Mouse (Mus musculus): Measurements from ENCODE around the gene Phf14. TPM values are rescaled to one million over a fixed set of nuclear protein-coding genes. Genes with fewer than 3 reads are reported as not detected.

Gene Phf14
- total and polyA plus RNA-seq, 3 experiments = 25.7 to 58.7 (median 29.6) TPM

GRCm38 (mm10) chr6:12107326-12107725, 199.7 kb downstream of the Phf14 start:
- TF ChIP-seq ELF1 (IDR thresholded peaks at IDR 0.05; ENCODE audit: low read depth, low read length) (no peak), ZNF384 (IDR thresholded peaks at IDR 0.05; ENCODE audit: low read depth, low read length) (no peak), KAT2A (conservative IDR thresholded peaks at IDR 0.05; ENCODE audit: low read depth, low read length) (no peak), USF1 (IDR thresholded peaks at IDR 0.05; ENCODE audit: low read depth, low read length) (no peak), MAX (IDR thresholded peaks at IDR 0.05; ENCODE audit: low read length) (no peak), MAZ (IDR thresholded peaks at IDR 0.05; ENCODE audit: low read depth, low read length) (no peak), MAFK (IDR thresholded peaks at IDR 0.05; ENCODE audit: borderline replicate concordance, low read depth, low read length) (no peak), MYC (IDR thresholded peaks at IDR 0.05; ENCODE audit: low read depth, low read length) (no peak)
- Histone ChIP-seq H3K79me2 (ENCODE audit: control insufficient read depth, insufficient read depth, low read length, poor library complexity) (no peaks in the 10 kb centered on the region), H3K27me3 (ENCODE audit: control insufficient read depth in 1 of 2, insufficient read depth in 2 of 2, low read length in 2 of 2) (no peaks in the 10 kb centered on the region), H3K4me1 (ENCODE audit: control insufficient read depth in 1 of 2, insufficient read depth in 2 of 2, low read length in 2 of 2) (no peaks in the 10 kb centered on the region), H3K9me3 (replicated peaks; ENCODE audit: insufficient read depth, low read length) (no peaks in the 10 kb centered on the region), H3K9ac (ENCODE audit: control insufficient read depth, low read depth, low read length, poor library complexity, severe bottlenecking) (no peak overlapping the region), H3K36me3 (ENCODE audit: control insufficient read depth in 1 of 2, insufficient read depth in 2 of 2, low read length in 2 of 2) (no peaks in the 10 kb centered on the region), H3K27ac (ENCODE audit: control insufficient read depth, low read depth, low read length) (no peak overlapping the region), H3K4me3 (ENCODE audit: control insufficient read depth in 1 of 2, insufficient read depth in 1 of 2, low read depth in 2 of 2, low read length in 2 of 2) (no peak overlapping the region)
- DNase-seq (ENCODE audit: low read depth, low spot score) = no peak

GRCm38 (mm10) chr6:12107786-12108185, 200.2 kb downstream of the Phf14 start:
- Histone ChIP-seq H3K9ac (ENCODE audit: control insufficient read depth, low read depth, low read length, poor library complexity, severe bottlenecking) (no peak overlapping the region), H3K79me2 (ENCODE audit: control insufficient read depth, insufficient read depth, low read length, poor library complexity) (no peaks in the 10 kb centered on the region), H3K9me3 (replicated peaks; ENCODE audit: insufficient read depth, low read length) (no peaks in the 10 kb centered on the region), H3K4me1 (ENCODE audit: control insufficient read depth in 1 of 2, insufficient read depth in 2 of 2, low read length in 2 of 2) (no peaks in the 10 kb centered on the region), H3K36me3 (ENCODE audit: control insufficient read depth in 1 of 2, insufficient read depth in 2 of 2, low read length in 2 of 2) (no peaks in the 10 kb centered on the region), H3K4me3 (ENCODE audit: control insufficient read depth in 1 of 2, insufficient read depth in 1 of 2, low read depth in 2 of 2, low read length in 2 of 2) (no peak overlapping the region), H3K27me3 (ENCODE audit: control insufficient read depth in 1 of 2, insufficient read depth in 2 of 2, low read length in 2 of 2) (no peaks in the 10 kb centered on the region), H3K27ac (ENCODE audit: control insufficient read depth, low read depth, low read length) (no peak overlapping the region)
- TF ChIP-seq RAD21 (IDR thresholded peaks at IDR 0.05; ENCODE audit: low read depth, low read length) = no peak
- DNase-seq (ENCODE audit: low read depth, low spot score) = no peak

GRCm38 (mm10) chr6:12116926-12117818, 209.6 kb downstream of the Phf14 start:
- Histone ChIP-seq H3K4me3 (ENCODE audit: control insufficient read depth in 1 of 2, insufficient read depth in 1 of 2, low read depth in 2 of 2, low read length in 2 of 2) (no peak overlapping the region), H3K27ac (ENCODE audit: control insufficient read depth, low read depth, low read length) (no peak overlapping the region), H3K79me2 (ENCODE audit: control insufficient read depth, insufficient read depth, low read length, poor library complexity) (no peaks in the 10 kb centered on the region), H3K36me3 (ENCODE audit: control insufficient read depth in 1 of 2, insufficient read depth in 2 of 2, low read length in 2 of 2) (no peaks in the 10 kb centered on the region), H3K9ac (ENCODE audit: control insufficient read depth, low read depth, low read length, poor library complexity, severe bottlenecking) (no peak overlapping the region), H3K27me3 (ENCODE audit: control insufficient read depth in 1 of 2, insufficient read depth in 2 of 2, low read length in 2 of 2) (no peaks in the 10 kb centered on the region), H3K4me1 (ENCODE audit: control insufficient read depth in 1 of 2, insufficient read depth in 2 of 2, low read length in 2 of 2) (no peaks in the 10 kb centered on the region), H3K9me3 (replicated peaks; ENCODE audit: insufficient read depth, low read length) (no peaks in the 10 kb centered on the region)
- no peak for TF ChIP-seq TCF12 (IDR thresholded peaks at IDR 0.05; ENCODE audit: low read depth, low read length)
- no peak for TF ChIP-seq ETS1 (IDR thresholded peaks at IDR 0.05; ENCODE audit: low read depth, low read length)
- no peak for TF ChIP-seq NRF1 (IDR thresholded peaks at IDR 0.05; ENCODE audit: insufficient read depth, low read depth, low read length, poor library complexity, severe bottlenecking)
- TF ChIP-seq NELFE (IDR thresholded peaks at IDR 0.05; ENCODE audit: low read depth, low read length) = no peak
- no peak for TF ChIP-seq USF2 (IDR thresholded peaks at IDR 0.05; ENCODE audit: borderline replicate concordance in 1 of 2, insufficient read depth in 1 of 2, low read depth in 1 of 2, low read length in 2 of 2)
- TF ChIP-seq UBTF (IDR thresholded peaks at IDR 0.05; ENCODE audit: borderline replicate concordance, insufficient read depth, low read depth, low read length) = no peak
- no peak for TF ChIP-seq GABPA (IDR thresholded peaks at IDR 0.05; ENCODE audit: low read depth, low read length)
- TF ChIP-seq ZMIZ1 (IDR thresholded peaks at IDR 0.05; ENCODE audit: low read depth, low read length) = no peak
- no peak for TF ChIP-seq MXI1 (IDR thresholded peaks at IDR 0.05; ENCODE audit: low read depth, low read length)
- no peak for TF ChIP-seq ZC3H11A (IDR thresholded peaks at IDR 0.05; ENCODE audit: low read depth, low read length)
- DNase-seq (ENCODE audit: low read depth, low spot score) = no peak
